Mouse (Mus musculus): ENCODE data around the gene Eno3.

- no peak for TF ChIP-seq CTCF (IDR thresholded peaks at IDR 0.05; ENCODE audit: low read depth)
- TF ChIP-seq EP300 (optimal IDR thresholded peaks at IDR 0.05), result no peak
Observed at GRCm38 (mm10) chr11:70626877-70627276, 30.1 kb upstream of the Eno3 start.
